Mouse (Mus musculus): ENCODE results near the gene Tmem170.

DNA sequence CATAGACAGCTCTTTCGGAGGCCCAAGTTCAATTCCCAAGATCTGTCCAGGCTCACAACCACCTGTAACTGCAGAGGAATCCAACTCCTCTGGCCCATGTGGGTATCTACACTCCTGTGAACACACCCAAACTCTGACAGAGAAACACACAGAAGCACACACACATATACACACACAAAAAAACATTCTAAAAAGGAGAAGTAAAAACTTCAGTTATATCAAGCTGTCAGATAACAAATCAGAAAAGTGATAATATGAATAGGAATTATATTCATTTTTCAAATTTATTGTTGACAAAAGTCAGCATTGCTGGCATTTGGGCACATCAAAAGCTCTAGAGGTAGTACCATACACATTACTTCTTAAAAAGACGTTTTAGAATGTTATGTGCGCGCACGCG, 29.8 kb downstream of the Tmem170 start:
- TF ChIP-seq EP300 (optimal IDR thresholded peaks at IDR 0.05): no peak
- TF ChIP-seq CTCF (IDR thresholded peaks at IDR 0.05; ENCODE audit: low read depth): no peak

All from stomach, postnatal 0 days (tissue).